ENCODE assay signal across 14 mouse cellular contexts in the genomic region with DNA sequence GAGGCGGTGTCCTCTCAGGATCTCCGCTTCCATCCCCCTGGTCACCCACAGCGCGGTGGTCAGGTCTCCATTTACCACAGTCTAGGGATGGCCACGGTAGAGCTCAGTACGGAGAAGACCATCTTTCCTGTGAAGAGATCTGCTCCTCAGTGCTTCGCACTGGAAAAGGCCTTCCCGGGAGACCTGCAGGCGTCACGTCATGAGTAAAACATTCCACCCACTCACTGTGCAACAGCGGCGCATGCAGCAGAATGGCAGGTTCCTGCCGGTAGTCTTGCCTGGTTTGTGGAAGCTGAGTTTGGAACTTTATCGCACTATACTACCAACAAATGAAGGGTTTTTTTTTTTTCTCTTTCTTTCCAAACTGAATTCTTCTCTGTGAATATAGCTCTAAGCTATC.
DNase-seq lines count a peak whose midpoint lies in the region; ATAC-seq lines count a peak whose summit lies in the region.
"Had no signal": no experiment of that assay in that cellular context is flagged by ENCODE, and none has a peak within 500 bp of the region (broad histone marks: within the 10 kb centered on the region; RNA-seq: fewer than 3 reads in every experiment).

No protein-coding gene starts in this region.

- 72% methylated on average over 14 of the region's 14 CpGs for WGBS in kidney, embryonic 15.5 days
- 55% methylated on average over 14 of the region's 14 CpGs for whole genome bisulfite sequencing in heart, embryonic 13.5 days
- 93% methylated on average over 14 of the region's 14 CpGs for WGBS in midbrain, embryonic 14.5 days

- intact Hi-C loops in left cerebral cortex, postnatal 25 days (cut with DNase I): loop anchor here (5.0 kb wide), 1 partner anchor 160 kb away; no protein-coding TSS in a partner anchor

- no peaks in the 10 kb centered on the region for H3K36me3 ChIP-seq in kidney, embryonic 15.5 days
- H3K36me3 ChIP-seq in heart, embryonic 13.5 days: no peaks in the 10 kb centered on the region
- H3K36me3 ChIP-seq in midbrain, embryonic 14.5 days (ENCODE audit: control insufficient read depth, insufficient read depth, low read length): no peaks in the 10 kb centered on the region
- H3K36me3 ChIP-seq: embryonic facial prominence, embryonic 13.5 days; hindbrain, embryonic 13.5 days; midbrain, embryonic 12.5 days had no signal

- no peak overlapping the region for H3K9ac ChIP-seq in kidney, embryonic 15.5 days
- no peak overlapping the region for H3K9ac ChIP-seq in heart, embryonic 13.5 days
- H3K9ac ChIP-seq in midbrain, embryonic 14.5 days (replicated peaks; ENCODE audit: low read length): no peak overlapping the region
- H3K9ac ChIP-seq: embryonic facial prominence, embryonic 13.5 days; hindbrain, embryonic 13.5 days; midbrain, embryonic 12.5 days had no signal

- H3K4me1 ChIP-seq in kidney, embryonic 15.5 days: peaks cover 4% of the 10 kb centered on the region
- H3K4me1 ChIP-seq in heart, embryonic 13.5 days: peaks cover 9% of the 10 kb centered on the region
- no peaks in the 10 kb centered on the region for H3K4me1 ChIP-seq in midbrain, embryonic 14.5 days (ENCODE audit: control insufficient read depth, insufficient read depth, low read length)
- H3K4me1 ChIP-seq: hindbrain, embryonic 13.5 days; midbrain, embryonic 12.5 days had no signal

- no peaks in the 10 kb centered on the region for H3K9me3 ChIP-seq in kidney, embryonic 15.5 days (replicated peaks)
- H3K9me3 ChIP-seq in heart, embryonic 13.5 days: no peaks in the 10 kb centered on the region
- H3K9me3 ChIP-seq in midbrain, embryonic 14.5 days (ENCODE audit: control insufficient read depth, low read length): 0 out of 2 replicates have a peak, but pooled peaks cover 6% of the 10 kb centered on the region
- H3K9me3 ChIP-seq: embryonic facial prominence, embryonic 13.5 days; hindbrain, embryonic 13.5 days had no signal

- no peak overlapping the region for H3K27ac ChIP-seq in kidney, embryonic 15.5 days
- H3K27ac ChIP-seq in heart, embryonic 13.5 days (replicated peaks): peak overlapping the region; percentile 34
- H3K27ac ChIP-seq in midbrain, embryonic 14.5 days (replicated peaks; ENCODE audit: low read depth, low read length): no peak overlapping the region
- H3K27ac ChIP-seq: embryonic facial prominence, embryonic 13.5 days; hindbrain, embryonic 13.5 days; midbrain, embryonic 12.5 days had no signal

- H3K4me2 ChIP-seq in kidney, embryonic 15.5 days: peak overlapping the region; percentile 16; the same call in 1 of the 2 replicates
- peak overlapping the region; percentile 27; the same call in 1 of the 2 replicates for H3K4me2 ChIP-seq in heart, embryonic 13.5 days
- no peak overlapping the region for H3K4me2 ChIP-seq in midbrain, embryonic 14.5 days (ENCODE audit: low read length)
- H3K4me2 ChIP-seq: embryonic facial prominence, embryonic 13.5 days; hindbrain, embryonic 13.5 days; midbrain, embryonic 12.5 days had no signal

- no peak for ATAC-seq in kidney, embryonic 15.5 days (replicated peaks; ENCODE audit: low FRiP score)
- no peak for ATAC-seq in heart, embryonic 13.5 days (ENCODE audit: extremely low read depth, insufficient number of reproducible peaks, low FRiP score, low TSS enrichment)
- ATAC-seq in granulocyte monocyte progenitor cell, adult 5-6 weeks (replicated peaks; ENCODE audit: poor library complexity, severe bottlenecking): no peak
- ATAC-seq in midbrain, embryonic 14.5 days (ENCODE audit: low FRiP score, low TSS enrichment): no peak

- H3K27me3 ChIP-seq in kidney, embryonic 15.5 days: no peaks in the 10 kb centered on the region
- H3K27me3 ChIP-seq in heart, embryonic 13.5 days (replicated peaks): no peaks in the 10 kb centered on the region
- H3K27me3 ChIP-seq in midbrain, embryonic 14.5 days (ENCODE audit: control insufficient read depth, insufficient read depth, low read length): no peaks in the 10 kb centered on the region
- H3K27me3 ChIP-seq: embryonic facial prominence, embryonic 13.5 days; hindbrain, embryonic 13.5 days; midbrain, embryonic 12.5 days had no signal

- H3K4me3 ChIP-seq in kidney, embryonic 15.5 days (replicated peaks): no peak overlapping the region
- H3K4me3 ChIP-seq in heart, embryonic 13.5 days: no peak overlapping the region
- no peak overlapping the region for H3K4me3 ChIP-seq in midbrain, embryonic 14.5 days (replicated peaks; ENCODE audit: low read depth, low read length)
- H3K4me3 ChIP-seq: embryonic facial prominence, embryonic 13.5 days; hindbrain, embryonic 13.5 days; midbrain, embryonic 12.5 days had no signal

- DNase-seq in kidney, postnatal 25 days: no peak
- peak; percentile 3 for DNase-seq in ZHBTc4 (ENCODE audit: low read depth, low spot score)
- peak; percentile 28 to 84 for DNase-seq in left cerebral cortex, postnatal 25 days (ENCODE audit: low spot score in 2 of 2)
- no peak for DNase-seq in kidney, adult 11 months
- no peak for DNase-seq in midbrain, embryonic 14.5 days
- DNase-seq: cerebellum, adult 8-10 months; kidney, postnatal 10 days; lung, adult 2 months had no signal

Comparison
In these comparisons a context has a peak if more than half of its experiments do, and no peak if none do; other contexts are left out.
1. DNase-seq: peak in ZHBTc4 (single experiment) and left cerebral cortex, postnatal 25 days (2 of 2); none in kidney, postnatal 25 days (0 of 2), kidney, adult 11 months (single experiment) and midbrain, embryonic 14.5 days (single experiment).